Mouse (Mus musculus) stomach, postnatal 0 days (tissue): ENCODE results near the gene Nop16.

Experiments
- CTCF ChIP-seq: IDR thresholded peaks from 2 replicates; pipeline ENCODE4 v1.5.1; 2016; ENCODE audit warnings: antibody characterized with exemption, low read depth, mild to moderate bottlenecking, moderate library complexity
- EP300 ChIP-seq: optimal IDR thresholded peaks from 2 replicates; pipeline ENCODE3; 2016; ENCODE audit warnings: antibody characterized with exemption

DNA sequence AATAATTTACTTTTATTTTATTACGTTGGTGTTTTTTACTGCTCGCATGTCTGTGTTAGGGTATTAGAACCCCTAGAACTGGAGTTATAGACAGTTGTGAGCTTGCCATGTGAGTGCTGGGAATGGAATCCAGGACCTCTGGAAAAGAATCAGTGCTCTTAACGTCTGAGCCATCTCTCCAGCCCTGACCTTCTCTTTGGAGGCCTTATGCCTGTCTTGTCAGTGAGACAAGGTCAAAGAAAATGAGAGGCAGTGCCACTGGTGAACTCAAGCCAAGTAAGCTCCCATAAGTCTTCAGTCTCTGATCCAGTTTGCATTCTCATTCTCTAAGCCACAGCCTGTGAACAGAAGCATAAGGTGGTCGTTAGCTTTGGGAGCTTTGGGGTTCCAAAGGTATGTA is 19.2 kb downstream of the Nop16 start:
- TF ChIP-seq CTCF (no peak), EP300 (no peak)
